Mouse (Mus musculus) hindbrain, embryonic 12.5 days (tissue): ENCODE measurements around the gene Cd72. TPM values are rescaled to one million over a fixed set of nuclear protein-coding genes. Genes with fewer than 3 reads are reported as not detected.

Experiments
- ATAC-seq: fragments of 200-750 bp; cut with Nextera tagmentation; 2 replicates; pipeline ENCODE4 v1.8.0; 2017; ENCODE audit warnings: moderate TSS enrichment; ENCODE audit not compliant: low FRiP score
- H3K27ac ChIP-seq: fragments of 300-500 bp; sonication (generic); 2 replicates; pipeline ENCODE4 v1.5.1; 2016; ENCODE audit warnings: mild to moderate bottlenecking
- H3K27me3 ChIP-seq: fragments of 300-500 bp; sonication (generic); 2 replicates; pipeline ENCODE4 v1.6.1; 2016; ENCODE audit warnings: mild to moderate bottlenecking
- H3K36me3 ChIP-seq: fragments of 300-500 bp; sonication (generic); 2 replicates; pipeline ENCODE4 v1.6.1; 2016; ENCODE audit warnings: mild to moderate bottlenecking
- H3K4me1 ChIP-seq: fragments of 300-500 bp; sonication (generic); 2 replicates; pipeline ENCODE4 v1.6.1; 2016
- H3K4me2 ChIP-seq: fragments of 300-500 bp; sonication (generic); replicated peaks from 2 replicates; pipeline ENCODE4 v1.6.1; 2016; ENCODE audit warnings: mild to moderate bottlenecking
- H3K4me3 ChIP-seq: fragments of 300-500 bp; sonication (generic); 2 replicates; pipeline ENCODE4 v1.5.1; 2016; ENCODE audit warnings: mild to moderate bottlenecking
- H3K9ac ChIP-seq: fragments of 300-500 bp; sonication (generic); 2 replicates; pipeline ENCODE4 v1.6.1; 2016; ENCODE audit warnings: mild to moderate bottlenecking, moderate library complexity
- H3K9me3 ChIP-seq: fragments of 300-500 bp; sonication (generic); replicated peaks from 2 replicates; pipeline ENCODE4 v1.6.1; 2016; ENCODE audit warnings: mild to moderate bottlenecking
- WGBS: fragments of 180-500 bp; shearing (Covaris S2); methylation state at CpG from one replicate; pipeline ENCODE4 v1.1.7; 2016; 5-methylcytosine and 5-hydroxymethylcytosine counted together
- polyA plus RNA-seq: library from polyadenylated mRNA; unstranded; fragments of >200 nt; fragmentation: Nextera tagmentation; extraction: Ambion mirVana; gene quantifications from 2 replicates; pipeline ENCODE4 v1.2.1, GENCODE M21; 2016

Gene Cd72
- polyA plus RNA-seq, 1 experiment from 2014 or later: 3.8 TPM

DNA sequence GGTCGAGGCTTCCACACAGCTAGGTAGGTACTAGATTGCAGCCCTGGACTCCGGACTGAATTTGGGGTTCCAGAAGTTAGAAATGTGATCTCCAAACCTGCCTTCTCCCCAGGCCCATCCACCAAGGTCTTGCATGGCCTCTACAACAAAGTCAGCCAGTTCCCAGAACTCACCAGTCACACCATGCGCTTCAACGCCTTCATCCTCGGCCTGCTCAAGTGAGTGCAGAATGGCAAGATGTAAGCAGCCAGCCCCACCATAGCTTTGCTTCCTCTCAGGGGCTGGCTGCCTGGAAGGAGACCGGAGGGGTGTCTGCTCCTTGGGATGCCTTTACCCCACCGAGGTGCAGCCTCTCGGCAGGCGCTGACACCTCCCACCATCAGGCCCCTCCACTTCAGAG lies 30.4 kb downstream of the Cd72 start:
- Histone ChIP-seq H3K27ac (no peak overlapping the region), H3K9ac (no peak overlapping the region), H3K4me1 (peaks cover 35% of the 10 kb centered on the region), H3K4me3 (no peak overlapping the region), H3K36me3 (peaks cover 64% of the 10 kb centered on the region), H3K27me3 (peaks cover 72% of the 10 kb centered on the region), H3K9me3 (no peaks in the 10 kb centered on the region), H3K4me2 (no peak overlapping the region)
- WGBS: 81% methylated on average over 9 of the region's 9 CpGs
- ATAC-seq: no peak

DNA sequence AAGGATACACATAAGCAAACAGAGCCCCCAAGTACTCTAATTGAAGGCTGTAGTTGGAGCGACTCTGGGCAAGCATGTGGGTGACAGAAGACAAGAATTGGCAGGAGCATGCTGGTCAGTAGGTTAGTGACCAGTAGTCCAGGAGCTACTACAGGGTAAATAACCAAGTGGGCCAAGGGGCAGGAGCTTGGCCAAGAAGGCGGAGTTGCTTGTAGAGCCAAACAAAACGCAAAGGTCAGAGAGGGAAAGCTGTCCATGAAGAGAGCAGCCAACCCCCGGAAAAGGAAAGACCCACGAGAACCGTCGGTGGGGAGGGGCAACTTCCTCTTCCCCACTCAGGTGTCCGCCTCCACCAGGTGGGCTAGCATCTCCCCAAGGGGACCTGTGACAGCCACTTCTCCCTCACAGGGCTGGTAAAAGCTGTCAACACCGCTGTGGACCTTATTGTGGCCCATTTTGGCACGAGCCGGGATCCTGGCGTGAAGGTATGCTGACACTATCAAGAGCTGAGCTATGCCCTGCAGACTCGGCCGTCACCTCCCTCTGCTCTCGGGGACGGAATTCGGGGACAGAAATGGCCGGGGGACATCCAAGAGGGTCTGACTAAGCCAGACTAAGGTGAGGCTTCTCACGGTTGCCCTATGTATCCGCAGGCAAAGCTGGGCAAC lies 31.0 kb downstream of the Cd72 start:
- no peak for ATAC-seq
- Histone ChIP-seq H3K27me3 (peaks cover 65% of the 10 kb centered on the region), H3K9ac (no peak overlapping the region), H3K9me3 (no peaks in the 10 kb centered on the region), H3K4me2 (no peak overlapping the region), H3K4me1 (peaks cover 32% of the 10 kb centered on the region), H3K27ac (no peak overlapping the region), H3K4me3 (no peak overlapping the region), H3K36me3 (peaks cover 69% of the 10 kb centered on the region)
- WGBS: 93% methylated on average over 20 of the region's 20 CpGs

DNA sequence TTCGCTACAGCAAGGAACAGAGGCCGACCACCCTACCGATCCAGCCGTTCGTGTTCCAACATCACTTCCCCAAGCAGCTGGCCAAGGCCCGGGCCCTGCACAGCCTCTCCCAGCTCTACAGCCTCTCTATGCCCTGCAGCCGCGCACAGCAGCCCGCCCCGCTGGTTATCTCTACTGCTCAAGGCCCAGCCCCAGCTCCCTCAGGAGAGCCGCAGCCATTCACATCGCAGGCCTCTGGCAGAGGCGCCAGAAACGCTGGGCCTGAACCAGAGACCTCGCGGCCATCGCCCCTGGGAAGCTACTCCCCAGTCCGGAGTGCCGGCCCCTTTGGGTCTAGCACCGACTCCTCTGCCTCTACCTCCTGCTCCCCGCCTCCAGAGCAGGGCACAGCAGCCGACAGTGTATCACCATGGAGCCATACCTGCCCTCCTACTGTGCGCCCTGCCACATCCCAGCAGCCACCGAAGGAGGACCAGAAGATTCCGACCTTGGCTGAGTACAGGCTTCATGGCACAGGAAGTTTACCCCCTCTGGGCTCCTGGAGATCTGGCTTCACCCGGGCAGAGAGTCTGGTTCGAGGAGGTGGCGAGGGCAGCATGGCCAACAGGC lies 32.7 kb downstream of the Cd72 start:
- Histone ChIP-seq H3K36me3 (peaks cover 74% of the 10 kb centered on the region), H3K4me1 (peaks cover 18% of the 10 kb centered on the region; the same call in 1 of the 2 replicates), H3K27ac (no peak overlapping the region), H3K4me2 (no peak overlapping the region), H3K9ac (no peak overlapping the region), H3K27me3 (peaks cover 48% of the 10 kb centered on the region), H3K4me3 (no peak overlapping the region), H3K9me3 (no peaks in the 10 kb centered on the region)
- ATAC-seq: no peak
- 75% methylated on average over 28 of the region's 28 CpGs for WGBS

GRCm38 (mm10) chr4:43420305-43420704 lies 34.1 kb downstream of the Cd72 start:
- no peaks in the 10 kb centered on the region for H3K9me3 ChIP-seq
- ATAC-seq: 0 out of 2 replicates have a peak, but pooled peaks have one; percentile 26
- H3K4me3 ChIP-seq: no peak overlapping the region
- H3K9ac ChIP-seq: no peak overlapping the region
- no peak overlapping the region for H3K27ac ChIP-seq
- H3K36me3 ChIP-seq: peaks cover 75% of the 10 kb centered on the region
- H3K4me1 ChIP-seq: peaks cover 13% of the 10 kb centered on the region; the same call in 1 of the 2 replicates
- no peak overlapping the region for H3K4me2 ChIP-seq
- H3K27me3 ChIP-seq: peaks cover 34% of the 10 kb centered on the region
- WGBS: 8% methylated on average over 6 of the region's 6 CpGs

DNA sequence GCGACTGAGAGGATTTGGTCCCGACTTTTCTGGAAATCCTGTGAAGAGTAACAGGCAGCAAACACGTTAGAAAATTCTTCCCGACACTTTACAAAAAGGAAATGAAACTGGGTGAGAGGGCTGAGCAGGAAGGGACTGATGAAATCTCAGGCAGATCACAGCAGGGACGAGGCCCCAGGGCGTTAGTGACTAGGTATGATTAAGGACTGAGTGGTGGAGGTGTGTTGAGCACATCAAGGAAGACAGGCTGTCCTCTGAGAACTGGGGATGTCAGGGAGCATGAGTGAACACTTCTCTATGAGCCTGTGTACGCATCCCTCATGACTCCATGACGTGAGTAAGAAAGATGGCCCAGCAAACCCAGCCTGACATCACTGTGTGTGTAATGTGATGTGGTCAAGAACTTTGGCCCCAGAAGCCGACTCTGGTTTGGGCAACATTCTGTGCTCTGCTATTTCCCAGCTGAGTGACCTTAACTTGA lies 34.6 kb downstream of the Cd72 start:
- no peak overlapping the region for H3K4me3 ChIP-seq
- peaks cover 29% of the 10 kb centered on the region for H3K27me3 ChIP-seq
- no peak overlapping the region for H3K9ac ChIP-seq
- no peaks in the 10 kb centered on the region for H3K9me3 ChIP-seq
- H3K36me3 ChIP-seq: peaks cover 75% of the 10 kb centered on the region
- peaks cover 9% of the 10 kb centered on the region; the same call in 1 of the 2 replicates for H3K4me1 ChIP-seq
- no peak for ATAC-seq
- H3K4me2 ChIP-seq: no peak overlapping the region
- H3K27ac ChIP-seq: no peak overlapping the region
- 70% methylated on average over 9 of the region's 9 CpGs for WGBS

GRCm38 (mm10) chr4:43418973-43419656 lies 35.3 kb downstream of the Cd72 start:
- 55% methylated on average over 15 of the region's 15 CpGs for WGBS
- peaks cover 72% of the 10 kb centered on the region for H3K36me3 ChIP-seq

DNA sequence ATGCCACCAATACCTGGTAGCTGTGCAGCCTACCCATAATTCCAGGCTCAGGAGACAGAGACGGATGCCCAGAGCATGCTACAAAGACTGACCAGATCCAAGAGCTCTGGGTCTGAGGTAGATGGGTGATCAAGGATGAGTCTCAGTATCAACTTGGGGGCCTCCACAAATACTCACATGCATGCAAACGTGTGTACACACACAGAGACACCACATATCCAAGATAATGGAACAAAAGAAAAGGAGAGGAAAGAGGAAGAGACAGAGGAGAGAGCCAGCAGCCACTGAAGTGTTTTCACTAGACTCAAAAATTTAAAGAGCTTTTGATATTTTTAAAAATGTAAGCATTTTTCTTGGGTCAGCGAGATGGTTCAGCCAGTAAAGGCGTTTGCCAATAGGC lies 36.0 kb downstream of the Cd72 start:
- Histone ChIP-seq H3K36me3 (peaks cover 66% of the 10 kb centered on the region), H3K4me1 (peaks cover 10% of the 10 kb centered on the region; the same call in 1 of the 2 replicates), H3K9me3 (no peaks in the 10 kb centered on the region), H3K4me2 (no peak overlapping the region), H3K27me3 (peaks cover 16% of the 10 kb centered on the region), H3K9ac (no peak overlapping the region), H3K27ac (no peak overlapping the region), H3K4me3 (no peak overlapping the region)
- WGBS: 70% methylated on average over 4 of the region's 4 CpGs
- ATAC-seq: no peak

More at GRCm38 (mm10) chr4:43418973-43419656, 35.3 kb downstream of the Cd72 start:
- no peaks in the 10 kb centered on the region for H3K9me3 ChIP-seq
- H3K9ac ChIP-seq: no peak overlapping the region
- no peak overlapping the region for H3K4me2 ChIP-seq
- peaks cover 22% of the 10 kb centered on the region for H3K27me3 ChIP-seq
- H3K4me3 ChIP-seq: no peak overlapping the region
- ATAC-seq: no peak
- H3K4me1 ChIP-seq: peaks cover 9% of the 10 kb centered on the region; the same call in 1 of the 2 replicates
- H3K27ac ChIP-seq: no peak overlapping the region

DNA sequence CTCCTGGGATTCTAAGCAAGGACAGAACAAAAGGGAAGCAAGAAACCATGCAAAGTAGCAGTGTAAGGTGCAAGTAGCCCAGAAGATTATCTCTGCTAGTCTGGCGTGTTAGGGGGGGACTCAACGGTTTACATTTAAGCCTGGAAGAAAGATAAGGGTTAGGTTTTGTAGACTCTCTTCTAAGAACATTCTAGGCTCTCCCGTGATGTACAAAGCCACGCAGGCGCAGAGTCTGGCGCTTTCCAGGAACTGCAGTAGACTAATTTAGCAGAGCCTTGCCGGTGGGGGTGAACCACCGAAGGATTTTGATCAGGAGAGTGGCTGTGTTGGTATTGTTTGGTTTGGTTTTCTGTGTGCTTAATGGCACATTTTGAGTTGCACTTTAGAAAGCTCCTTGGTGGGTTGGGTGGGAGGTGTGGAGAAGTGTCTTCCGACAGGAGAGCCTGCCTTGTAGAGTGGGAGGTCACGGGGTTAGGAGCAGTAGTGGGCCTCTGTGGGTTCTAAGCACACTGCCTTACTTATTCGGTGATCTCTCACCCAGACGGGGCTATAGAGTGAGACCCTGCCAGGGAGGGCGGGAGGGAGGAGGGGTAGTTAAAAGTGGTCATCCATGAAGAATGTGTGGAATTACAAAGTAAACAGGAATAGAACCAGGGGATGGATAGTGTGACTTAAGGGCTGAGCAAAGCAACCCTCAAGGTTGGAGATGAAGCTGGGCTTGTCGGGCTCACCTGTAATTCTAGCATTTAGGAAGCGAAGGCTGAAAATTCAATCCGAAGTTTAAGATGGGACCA lies 37.0 kb downstream of the Cd72 start:
- no peak overlapping the region for H3K27ac ChIP-seq
- H3K9me3 ChIP-seq: no peaks in the 10 kb centered on the region
- no peak overlapping the region for H3K4me3 ChIP-seq
- H3K4me2 ChIP-seq: no peak overlapping the region
- ATAC-seq: no peak
- peaks cover 7% of the 10 kb centered on the region; the same call in 1 of the 2 replicates for H3K27me3 ChIP-seq
- peaks cover 15% of the 10 kb centered on the region; the same call in 1 of the 2 replicates for H3K4me1 ChIP-seq
- WGBS: 79% methylated on average over 16 of the region's 16 CpGs
- no peak overlapping the region for H3K9ac ChIP-seq
- H3K36me3 ChIP-seq: peaks cover 56% of the 10 kb centered on the region

GRCm38 (mm10) chr4:43416071-43416490 lies 38.3 kb downstream of the Cd72 start:
- Histone ChIP-seq H3K27ac (no peak overlapping the region), H3K36me3 (peaks cover 43% of the 10 kb centered on the region), H3K9me3 (no peaks in the 10 kb centered on the region), H3K4me1 (peaks cover 15% of the 10 kb centered on the region; the same call in 1 of the 2 replicates), H3K4me3 (no peak overlapping the region), H3K9ac (no peak overlapping the region), H3K27me3 (no peaks in the 10 kb centered on the region), H3K4me2 (no peak overlapping the region)
- no peak for ATAC-seq
- 95% methylated on average over 22 of the region's 22 CpGs for WGBS

- Histone ChIP-seq H3K4me1 (peaks cover 16% of the 10 kb centered on the region), H3K4me3 (no peak overlapping the region), H3K9me3 (no peaks in the 10 kb centered on the region), H3K36me3 (peaks cover 43% of the 10 kb centered on the region), H3K27me3 (no peaks in the 10 kb centered on the region), H3K4me2 (no peak overlapping the region), H3K27ac (no peak overlapping the region), H3K9ac (no peak overlapping the region)
- 89% methylated on average over 29 of the region's 29 CpGs for WGBS
- ATAC-seq: no peak
Observed at GRCm38 (mm10) chr4:43415221-43416070, 39.0 kb downstream of the Cd72 start.

DNA sequence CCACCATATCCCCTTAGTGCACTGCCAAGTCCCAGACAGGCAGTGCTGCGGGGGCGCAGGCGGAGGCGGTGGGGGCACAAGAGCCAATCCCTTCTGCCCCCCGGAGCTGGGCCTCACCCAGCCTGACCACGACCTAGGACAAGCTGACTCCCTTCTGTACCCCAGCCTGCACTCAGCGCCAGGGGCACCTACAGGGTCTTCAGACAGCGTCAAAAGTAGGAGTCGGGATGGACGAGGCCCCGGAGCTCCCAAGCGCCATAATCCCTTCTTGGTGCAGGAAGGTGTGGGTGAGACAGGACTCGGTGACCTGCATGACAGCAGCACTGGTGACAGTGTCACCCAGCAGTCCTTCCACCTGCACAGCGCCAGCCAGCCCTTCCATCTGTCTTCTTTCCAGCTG lies 39.7 kb downstream of the Cd72 start:
- no peaks in the 10 kb centered on the region for H3K27me3 ChIP-seq
- no peak overlapping the region for H3K4me3 ChIP-seq
- peaks cover 43% of the 10 kb centered on the region for H3K36me3 ChIP-seq

More for the DNA sequence above, 39.7 kb downstream of the Cd72 start:
- no peaks in the 10 kb centered on the region for H3K9me3 ChIP-seq
- H3K4me1 ChIP-seq: peaks cover 14% of the 10 kb centered on the region
- H3K9ac ChIP-seq: no peak overlapping the region
- no peak overlapping the region for H3K27ac ChIP-seq
- ATAC-seq: no peak
- 91% methylated on average over 14 of the region's 14 CpGs for WGBS
- no peak overlapping the region for H3K4me2 ChIP-seq
